Mouse (Mus musculus) C2C12 (cell line): ENCODE measurements around the gene Csnk1g1. TPM values are rescaled to one million over a fixed set of nuclear protein-coding genes. Genes with fewer than 3 reads are reported as not detected.

ENCODE experiments used
- H3K27me3 ChIP-seq: one replicate; pipeline ENCODE4 v1.6.1; 2011; ENCODE audit not compliant: control insufficient read depth, insufficient read depth, insufficient read length
- H3K36me3 ChIP-seq: one replicate; pipeline ENCODE4 v1.6.1; 2011; ENCODE audit not compliant: control insufficient read depth, insufficient read depth
- H3K4me3 ChIP-seq: one replicate; pipeline ENCODE4 v1.5.1; 2011; ENCODE audit warnings: mild to moderate bottlenecking, control low read depth; ENCODE audit not compliant: poor library complexity, insufficient read depth, severe bottlenecking
- H3K79me2 ChIP-seq: one replicate; pipeline ENCODE4 v1.6.1; 2011; ENCODE audit not compliant: control insufficient read depth, insufficient read depth
- H3K79me3 ChIP-seq: one replicate; pipeline ENCODE4 v1.6.1; 2011; ENCODE audit warnings: low read depth, control low read depth
- H3ac ChIP-seq: one replicate; pipeline ENCODE3; 2011; ENCODE audit warnings: low read depth; ENCODE audit not compliant: control insufficient read depth, insufficient read length
- CEBPB ChIP-seq: IDR thresholded peaks from one replicate; pipeline ENCODE4 v1.6.1; 2011; ENCODE audit warnings: low read depth, mild to moderate bottlenecking, control low read depth, moderate library complexity
- CTCF ChIP-seq: IDR thresholded peaks from one replicate; pipeline ENCODE4 v1.5.1; 2011; ENCODE audit not compliant: control insufficient read depth, insufficient read depth, insufficient read length
- FOSL1 ChIP-seq: IDR thresholded peaks from one replicate; pipeline ENCODE4 v1.8.0; 2011; ENCODE audit warnings: mild to moderate bottlenecking, low read length; ENCODE audit not compliant: poor library complexity, insufficient read depth, severe bottlenecking
- MAX ChIP-seq: IDR thresholded peaks from one replicate; pipeline ENCODE4 v1.6.1; 2011; ENCODE audit warnings: mild to moderate bottlenecking, control low read depth
- MYOD1 ChIP-seq: IDR thresholded peaks from one replicate; pipeline ENCODE4 v1.6.1; 2011; ENCODE audit warnings: low read depth; ENCODE audit not compliant: control insufficient read depth, insufficient read length
- MYOG ChIP-seq: IDR thresholded peaks from one replicate; pipeline ENCODE4 v1.6.1; 2011; ENCODE audit not compliant: control insufficient read depth, insufficient read length; ENCODE audit errors: extremely low read depth
- USF1 ChIP-seq: IDR thresholded peaks from one replicate; pipeline ENCODE4 v1.6.1; 2011; ENCODE audit warnings: low read depth, mild to moderate bottlenecking, control low read depth, moderate library complexity
- polyA plus RNA-seq: library from polyadenylated mRNA; unstranded; fragments of >200 nt; fragmentation: generic; extraction: Trizol; gene quantifications from one replicate; pipeline ENCODE4 v1.2.1, GENCODE M21; 2012; ENCODE audit warnings: missing spikeins

Gene Csnk1g1
- polyA plus RNA-seq, 1 experiment = 6.8 TPM

DNA sequence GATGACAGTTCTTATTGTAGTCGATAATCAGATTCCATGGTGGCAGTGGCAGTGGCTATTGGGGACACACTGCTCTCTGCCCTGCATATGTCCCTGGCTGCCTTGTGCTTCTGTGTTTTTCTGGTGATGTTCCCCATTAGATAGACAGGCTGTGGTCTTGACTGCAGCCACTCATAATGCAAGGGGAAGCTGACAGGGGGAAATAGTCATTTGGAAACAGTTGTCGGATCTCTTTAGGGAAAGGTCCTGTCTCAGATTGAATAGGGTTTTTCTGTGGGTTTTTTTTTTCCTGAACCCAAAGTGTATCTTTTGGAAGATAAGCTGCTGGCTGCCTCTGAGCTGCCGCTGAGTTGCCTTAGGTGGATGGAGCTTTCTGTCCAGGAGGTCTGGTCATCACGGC, 173.3 kb downstream of the Csnk1g1 start:
- no peaks in the 10 kb centered on the region for H3K79me2 ChIP-seq
- no peaks in the 10 kb centered on the region for H3K27me3 ChIP-seq
- H3K4me3 ChIP-seq = no peak overlapping the region
- H3K36me3 ChIP-seq = peaks cover 3% of the 10 kb centered on the region
- TF ChIP-seq FOSL1 (no peak), MAX (no peak), MYOG (no peak), CTCF (no peak), CEBPB (no peak)
- no peak overlapping the region for H3ac ChIP-seq
- no peaks in the 10 kb centered on the region for H3K79me3 ChIP-seq

DNA sequence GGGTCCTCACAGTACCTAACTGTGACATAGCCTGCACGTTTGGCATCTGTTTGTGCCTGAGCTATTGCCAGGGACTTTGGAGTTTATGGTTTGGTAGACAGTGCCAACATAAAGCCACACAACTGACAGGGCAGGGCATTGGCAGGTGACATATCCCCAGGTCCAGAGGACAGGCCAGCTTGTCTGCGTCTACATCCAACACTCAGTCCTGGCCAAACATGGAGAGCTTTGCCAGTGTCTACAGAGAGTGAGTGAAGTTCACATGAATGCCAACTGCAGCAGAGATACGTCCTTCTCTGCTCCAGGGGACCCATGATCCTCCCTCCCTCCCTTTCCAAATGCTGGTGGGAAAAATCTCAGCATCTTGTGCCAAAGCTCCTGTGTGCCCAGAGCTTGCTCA, 175.4 kb downstream of the Csnk1g1 start:
- Histone ChIP-seq H3K4me3 (no peak overlapping the region), H3K36me3 (peaks cover 15% of the 10 kb centered on the region), H3K27me3 (no peaks in the 10 kb centered on the region), H3ac (no peak overlapping the region), H3K79me2 (no peaks in the 10 kb centered on the region), H3K79me3 (no peaks in the 10 kb centered on the region)
- TF ChIP-seq MAX (no peak), MYOG (no peak), CTCF (no peak), FOSL1 (no peak), MYOD1 (no peak)

DNA sequence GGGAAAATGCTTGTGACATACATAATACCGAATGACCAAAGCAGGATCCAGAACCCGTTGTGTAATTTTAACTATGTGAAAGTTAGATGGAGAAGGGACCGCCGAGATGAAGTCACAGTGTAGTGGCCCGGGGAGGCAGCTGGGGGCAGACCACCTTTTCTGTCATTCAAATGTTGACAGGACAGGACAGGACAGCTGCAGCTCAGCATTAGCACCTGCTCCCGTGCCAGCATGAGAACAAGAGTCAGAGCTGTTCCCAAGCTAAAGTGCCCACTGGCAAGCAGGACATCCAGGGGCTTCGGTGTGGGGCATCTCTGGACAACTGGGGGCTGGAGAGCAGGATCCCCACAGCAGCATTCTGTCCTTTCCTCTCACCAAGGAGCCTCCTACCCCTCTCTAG, 178.3 kb downstream of the Csnk1g1 start:
- TF ChIP-seq USF1 = no peak
- TF ChIP-seq CEBPB = no peak
- no peak for TF ChIP-seq CTCF
- TF ChIP-seq MAX = no peak
- TF ChIP-seq FOSL1 = no peak
- TF ChIP-seq MYOD1 = no peak
- no peak for TF ChIP-seq MYOG
- Histone ChIP-seq H3K79me3 (no peaks in the 10 kb centered on the region), H3K79me2 (no peaks in the 10 kb centered on the region), H3K36me3 (peaks cover 41% of the 10 kb centered on the region), H3ac (no peak overlapping the region), H3K27me3 (no peaks in the 10 kb centered on the region), H3K4me3 (no peak overlapping the region)

DNA sequence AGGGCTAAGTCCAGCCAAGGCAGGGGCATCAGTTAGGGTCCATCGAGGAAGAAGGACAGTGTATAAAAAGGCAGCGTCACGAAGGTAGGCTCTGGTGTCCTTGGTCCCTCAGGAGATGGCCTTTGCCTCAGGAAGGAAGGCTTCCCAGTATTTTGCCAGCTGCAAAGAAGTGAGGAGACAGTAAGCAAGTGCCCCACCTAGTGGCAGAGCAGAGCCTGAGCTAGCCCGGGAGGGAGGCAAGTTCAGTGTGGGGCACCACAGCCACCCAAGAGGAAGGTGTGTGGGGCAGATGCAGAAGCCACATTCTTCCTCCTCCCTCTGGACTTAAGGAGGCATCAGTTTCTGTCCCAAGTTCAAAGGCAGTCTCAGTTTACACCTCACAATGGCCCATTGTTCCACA, 179.7 kb downstream of the Csnk1g1 start:
- no peaks in the 10 kb centered on the region for H3K79me2 ChIP-seq
- TF ChIP-seq MAX = no peak
- peak; percentile 74 for TF ChIP-seq CTCF
- H3K4me3 ChIP-seq = no peak overlapping the region
- H3K36me3 ChIP-seq = peaks cover 53% of the 10 kb centered on the region
- H3K79me3 ChIP-seq = no peaks in the 10 kb centered on the region
- H3K27me3 ChIP-seq = no peaks in the 10 kb centered on the region
- no peak overlapping the region for H3ac ChIP-seq

DNA sequence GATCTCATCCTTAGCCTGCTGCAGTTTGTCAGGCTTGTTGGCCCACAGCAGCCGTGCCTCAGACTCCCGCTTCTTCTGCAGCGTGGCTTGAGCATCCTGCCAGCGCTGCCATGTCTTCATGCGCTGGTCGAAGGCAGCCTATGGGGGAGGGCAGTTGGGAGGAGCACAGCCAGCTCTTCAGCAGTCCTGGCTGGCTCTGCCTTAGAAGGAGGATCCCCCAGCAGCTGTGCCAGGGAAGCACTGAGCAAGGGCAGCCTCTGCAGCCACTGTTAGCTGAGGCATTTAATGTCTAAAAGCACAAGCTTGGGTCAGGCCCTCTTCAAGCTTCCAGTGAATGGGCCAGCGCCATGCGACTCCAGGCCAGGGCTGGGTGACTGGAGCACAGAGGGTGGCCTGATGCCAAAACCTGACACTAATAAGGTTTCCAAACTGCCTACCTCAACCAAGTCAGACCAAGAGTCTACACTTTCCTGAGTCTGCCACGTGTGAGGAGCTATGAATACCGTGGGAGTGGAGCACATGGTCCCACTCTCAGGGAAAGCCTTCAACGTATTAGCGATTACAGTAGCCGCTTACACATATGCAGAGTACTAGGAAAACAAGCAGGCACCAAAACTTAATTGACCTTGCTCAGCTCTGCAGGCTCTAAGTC, 182.0 kb downstream of the Csnk1g1 start:
- peaks cover 66% of the 10 kb centered on the region for H3K36me3 ChIP-seq
- H3K4me3 ChIP-seq = no peak overlapping the region
- H3K27me3 ChIP-seq = no peaks in the 10 kb centered on the region
- no peaks in the 10 kb centered on the region for H3K79me3 ChIP-seq
- H3K79me2 ChIP-seq = no peaks in the 10 kb centered on the region
- H3ac ChIP-seq = no peak overlapping the region
- TF ChIP-seq FOSL1 (no peak), MAX (no peak), USF1 (no peak), CTCF (no peak), MYOD1 (no peak), MYOG (no peak), CEBPB (no peak)

DNA sequence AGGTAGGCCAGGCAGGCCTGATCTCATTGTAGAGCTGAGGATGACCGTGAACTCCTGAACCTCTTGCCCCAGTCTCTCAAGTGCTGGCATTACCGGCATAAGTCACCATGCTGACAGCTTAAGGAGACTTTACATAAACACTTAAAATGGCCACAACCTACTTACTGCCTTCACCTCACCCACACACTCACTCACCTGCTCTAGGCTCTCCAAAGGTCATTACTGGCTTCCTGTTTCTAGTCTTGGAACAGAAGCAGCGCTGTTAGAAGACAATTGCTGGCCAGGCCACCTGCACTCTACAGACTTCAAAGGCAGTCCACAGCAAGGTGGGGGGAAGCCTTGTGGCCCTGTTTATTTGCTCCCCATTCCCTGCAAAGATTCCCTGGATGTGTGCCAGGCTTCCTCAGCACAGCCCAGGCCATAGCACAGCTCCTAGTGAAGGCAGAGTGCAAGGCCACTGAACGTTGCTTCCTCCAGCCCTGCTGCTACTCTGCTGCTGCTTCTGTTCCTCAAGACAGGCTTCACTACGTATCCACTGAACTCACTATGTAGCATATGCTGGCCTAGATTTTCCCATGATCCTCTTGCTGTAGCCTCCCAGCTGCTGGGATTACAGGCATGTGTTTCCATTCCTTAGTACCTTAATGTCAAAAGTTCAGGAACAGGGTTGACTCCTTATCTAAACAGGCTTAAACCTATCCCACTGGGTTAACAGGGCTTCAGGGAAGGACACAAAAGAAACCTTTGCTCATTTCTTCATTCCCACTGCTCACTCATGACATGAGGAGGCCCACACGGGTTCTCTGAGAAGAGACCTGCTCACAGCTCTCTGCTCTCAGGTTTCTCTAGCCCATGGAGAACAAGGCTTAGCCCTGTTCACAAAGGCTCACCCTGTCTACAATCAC, 182.9 kb downstream of the Csnk1g1 start:
- H3K36me3 ChIP-seq = peaks cover 74% of the 10 kb centered on the region
- H3K27me3 ChIP-seq = no peaks in the 10 kb centered on the region
- H3ac ChIP-seq = no peak overlapping the region
- TF ChIP-seq MYOD1 (no peak), USF1 (no peak), CTCF (no peak), MYOG (no peak), CEBPB (no peak), FOSL1 (no peak)
- H3K4me3 ChIP-seq = no peak overlapping the region
- no peaks in the 10 kb centered on the region for H3K79me3 ChIP-seq
- H3K79me2 ChIP-seq = no peaks in the 10 kb centered on the region
